Mouse (Mus musculus) small intestine, adult 10 weeks (tissue): Measurements from ENCODE around the gene Tmem179. TPM values are rescaled to one million over a fixed set of nuclear protein-coding genes. Genes with fewer than 3 reads are reported as not detected.

Experiments used
- polyA plus RNA-seq: library from polyadenylated mRNA; stranded (reverse); fragments of 350-450 nt; fragmentation: Illumina TruSeq; extraction: RNeasy Lipid Tissue Mini Kit (QIAGEN cat#74804); gene quantifications from one replicate; pipeline ENCODE4 v1.2.3, GENCODE M21; 2014; ENCODE audit warnings: low replicate concordance

Gene Tmem179
- not detected for polyA plus RNA-seq

GRCm38 (mm10) chr12:112516697-112517337 is at the start of gene Tmem179:
Gene Tmem179 (minus strand): TSS chr12:112516747.

GRCm38 (mm10) chr12:112489134-112489533 is 27.4 kb downstream of the Tmem179 start, which contains the start of gene A530016L24Rik:
Gene A530016L24Rik (plus strand): TSS chr12:112489448.

Other genes starting within 250 kb of the Tmem179 start
- gene A530016L24Rik, start 27.3 kb downstream of the Tmem179 start, polyA plus RNA-seq = not detected
- gene Inf2, start 72.0 kb upstream of the Tmem179 start, polyA plus RNA-seq = not detected
- not detected for gene Adssl1, start 103.3 kb upstream of the Tmem179 start, polyA plus RNA-seq
- not detected for gene Siva1, start 127.9 kb upstream of the Tmem179 start, polyA plus RNA-seq
- 3.2 TPM for gene Akt1, start 158.1 kb upstream of the Tmem179 start, polyA plus RNA-seq
- 0.56 TPM for gene Zbtb42, start 162.1 kb upstream of the Tmem179 start, polyA plus RNA-seq
- 7.2 TPM for gene Cep170b, start 203.7 kb upstream of the Tmem179 start, polyA plus RNA-seq
- gene Pld4, start 243.9 kb upstream of the Tmem179 start, polyA plus RNA-seq = 0.97 TPM